Mouse (Mus musculus) spleen, postnatal 14 days (tissue): ENCODE data around the gene Ptprn2.

ENCODE experiments used
- DNase-seq, 2 experiments: peaks; one replicate each; pipeline ENCODE4 v3.0.0; 2021 to 2022; ENCODE audit warnings: low spot score in 2 of 2

The Ptprn2 gene

GRCm38 (mm10) chr12:116485591-116486403, at the start of gene Ptprn2:
Gene Ptprn2, plus strand, starts transcription at chr12:116485720.
- peak; percentile 13 to 41 for DNase-seq

GRCm38 (mm10) chr12:116436125-116436524, 49.4 kb upstream of the Ptprn2 start:
- no peak for DNase-seq

GRCm38 (mm10) chr12:116438591-116438990, 46.9 kb upstream of the Ptprn2 start:
- DNase-seq, result no peak

- no peak for DNase-seq
Observed at GRCm38 (mm10) chr12:116442184-116442583, 43.3 kb upstream of the Ptprn2 start.

- no peak for DNase-seq
Observed at GRCm38 (mm10) chr12:116449536-116449935, 36.0 kb upstream of the Ptprn2 start.

- no peak for DNase-seq
Observed at GRCm38 (mm10) chr12:116460379-116461065, 25.0 kb upstream of the Ptprn2 start.

- no peak for DNase-seq
Observed at GRCm38 (mm10) chr12:116467030-116467429, 18.5 kb upstream of the Ptprn2 start.

- no peak for DNase-seq
Observed at GRCm38 (mm10) chr12:116468348-116468747, 17.2 kb upstream of the Ptprn2 start.

- DNase-seq, result no peak
Observed at GRCm38 (mm10) chr12:116469096-116469495, 16.4 kb upstream of the Ptprn2 start.

GRCm38 (mm10) chr12:116473264-116473663, 12.3 kb upstream of the Ptprn2 start:
- no peak for DNase-seq

- DNase-seq, result no peak
Observed at GRCm38 (mm10) chr12:116473761-116474160, 11.8 kb upstream of the Ptprn2 start.

- no peak for DNase-seq
Observed at GRCm38 (mm10) chr12:116474676-116475075, 10.8 kb upstream of the Ptprn2 start.

GRCm38 (mm10) chr12:116478771-116479170, 6.7 kb upstream of the Ptprn2 start:
- no peak for DNase-seq

GRCm38 (mm10) chr12:116481921-116482320, 3.6 kb upstream of the Ptprn2 start:
- DNase-seq, result no peak

- DNase-seq, result no peak
Observed at GRCm38 (mm10) chr12:116483581-116483980, 1.9 kb upstream of the Ptprn2 start.

- DNase-seq, result no peak
Observed at GRCm38 (mm10) chr12:116484991-116485390, 529 bp upstream of the Ptprn2 start.

- DNase-seq, result no peak
Observed at GRCm38 (mm10) chr12:116486404-116486730, 847 bp downstream of the Ptprn2 start.

GRCm38 (mm10) chr12:116488836-116489235, 3.3 kb downstream of the Ptprn2 start:
- no peak for DNase-seq

- DNase-seq, result no peak
Observed at GRCm38 (mm10) chr12:116490575-116491356, 5.2 kb downstream of the Ptprn2 start.

GRCm38 (mm10) chr12:116498666-116499065, 13.1 kb downstream of the Ptprn2 start:
- DNase-seq, result no peak

- DNase-seq, result no peak
Observed at GRCm38 (mm10) chr12:116500652-116501051, 15.1 kb downstream of the Ptprn2 start.

- DNase-seq, result no peak
Observed at GRCm38 (mm10) chr12:116512482-116512881, 27.0 kb downstream of the Ptprn2 start.
